Mouse (Mus musculus): ENCODE data around the gene H2al1h. TPM values are rescaled to one million over a fixed set of nuclear protein-coding genes. Genes with fewer than 3 reads are reported as not detected.
"Not testable (repeated sequence)": the region's sequence is repeated elsewhere in the genome, so short reads cannot be mapped to it uniquely, and the experiment has no call there.

H2al1h gene
- not detected for total RNA-seq (2018; cell fraction: chromatin; rRNA removed)
- not detected for total RNA-seq (2018; cell fraction: cytosol; rRNA removed)
- total RNA-seq (2018; cell fraction: nucleus; rRNA removed): not detected
- not detected in 3 replicates for polyA plus RNA-seq (2018)

GRCm38 (mm10) chrX:11321192-11321591 is at the start of gene H2al1h:
H2al1h (plus strand) TSS chrX:11321492.
- not testable (repeated sequence) for H3K36me3 ChIP-seq (ENCODE audit: inconsistent target); H3K4me3 ChIP-seq (ENCODE audit: inconsistent target); H3K79me2 ChIP-seq (ENCODE audit: inconsistent target); H3K27ac ChIP-seq
- WGBS (ENCODE audit: missing documents): no CpG with 5 or more reads among the region's 6 CpGs

- H3K36me3 ChIP-seq (ENCODE audit: inconsistent target): no peaks in the 10 kb centered on the region
- no peaks in the 10 kb centered on the region for H3K79me2 ChIP-seq (ENCODE audit: inconsistent target)
- H3K4me3 ChIP-seq (ENCODE audit: inconsistent target): no peak overlapping the region
- WGBS (ENCODE audit: missing documents): 87% methylated on average over 3 of the region's 3 CpGs
- no peak overlapping the region for H3K27ac ChIP-seq
These were observed 48.1 kb upstream of the H2al1h start for GRCm38 (mm10) chrX:11273190-11273589.

- Histone ChIP-seq H3K27ac (no peak overlapping the region), H3K4me3 (ENCODE audit: inconsistent target) (no peak overlapping the region), H3K79me2 (ENCODE audit: inconsistent target) (no peaks in the 10 kb centered on the region), H3K36me3 (ENCODE audit: inconsistent target) (no peaks in the 10 kb centered on the region)
- 93% methylated on average over 6 of the region's 6 CpGs for WGBS (ENCODE audit: missing documents)
These were observed 44.2 kb upstream of the H2al1h start for GRCm38 (mm10) chrX:11277083-11277482.

GRCm38 (mm10) chrX:11280741-11281140 is 40.6 kb upstream of the H2al1h start:
- Histone ChIP-seq H3K79me2 (ENCODE audit: inconsistent target) (no peaks in the 10 kb centered on the region), H3K4me3 (ENCODE audit: inconsistent target) (no peak overlapping the region), H3K27ac (no peak overlapping the region), H3K36me3 (ENCODE audit: inconsistent target) (no peaks in the 10 kb centered on the region)
- WGBS (ENCODE audit: missing documents): 82% methylated on average over 2 of the region's 2 CpGs

GRCm38 (mm10) chrX:11288306-11288882 is 32.9 kb upstream of the H2al1h start:
- no peaks in the 10 kb centered on the region for H3K79me2 ChIP-seq (ENCODE audit: inconsistent target)
- no peak overlapping the region for H3K27ac ChIP-seq
- H3K36me3 ChIP-seq (ENCODE audit: inconsistent target): no peaks in the 10 kb centered on the region
- 88% methylated on average over 13 of the region's 14 CpGs for WGBS (ENCODE audit: missing documents)
- no peak overlapping the region for H3K4me3 ChIP-seq (ENCODE audit: inconsistent target)

GRCm38 (mm10) chrX:11289244-11289643 is 32.0 kb upstream of the H2al1h start:
- WGBS (ENCODE audit: missing documents): 59% methylated on average over 4 of the region's 4 CpGs
- Histone ChIP-seq H3K79me2 (ENCODE audit: inconsistent target) (no peaks in the 10 kb centered on the region), H3K36me3 (ENCODE audit: inconsistent target) (no peaks in the 10 kb centered on the region)

GRCm38 (mm10) chrX:11298957-11299356 is 22.3 kb upstream of the H2al1h start, which contains the start of gene H2al1a:
H2al1a (plus strand) TSS chrX:11299257.
- no CpG with 5 or more reads among the region's 3 CpGs for WGBS (ENCODE audit: missing documents)
- not testable (repeated sequence) for H3K27ac ChIP-seq; H3K4me3 ChIP-seq (ENCODE audit: inconsistent target); H3K36me3 ChIP-seq (ENCODE audit: inconsistent target); H3K79me2 ChIP-seq (ENCODE audit: inconsistent target)

More at GRCm38 (mm10) chrX:11289244-11289643, 32.0 kb upstream of the H2al1h start:
- Histone ChIP-seq H3K4me3 (ENCODE audit: inconsistent target) (no peak overlapping the region), H3K27ac (no peak overlapping the region)

GRCm38 (mm10) chrX:11302132-11302531 is 19.2 kb upstream of the H2al1h start, which contains the start of gene H2al1b:
H2al1b (plus strand) TSS chrX:11302432.
- not testable (repeated sequence) for H3K27ac ChIP-seq; H3K36me3 ChIP-seq (ENCODE audit: inconsistent target); H3K79me2 ChIP-seq (ENCODE audit: inconsistent target); H3K4me3 ChIP-seq (ENCODE audit: inconsistent target)
- WGBS (ENCODE audit: missing documents): no CpG with 5 or more reads among the region's 3 CpGs

GRCm38 (mm10) chrX:11305355-11305754 is 15.9 kb upstream of the H2al1h start, which contains the start of gene H2al1c:
H2al1c (plus strand) TSS chrX:11305655.
- H3K27ac ChIP-seq; H3K79me2 ChIP-seq (ENCODE audit: inconsistent target); H3K36me3 ChIP-seq (ENCODE audit: inconsistent target); H3K4me3 ChIP-seq (ENCODE audit: inconsistent target): not testable (repeated sequence)
- no CpG with 5 or more reads among the region's 6 CpGs for WGBS (ENCODE audit: missing documents)

GRCm38 (mm10) chrX:11308524-11308923 is 12.8 kb upstream of the H2al1h start, which contains the start of gene H2al1d:
H2al1d (plus strand) TSS chrX:11308824.
- H3K36me3 ChIP-seq (ENCODE audit: inconsistent target); H3K79me2 ChIP-seq (ENCODE audit: inconsistent target); H3K4me3 ChIP-seq (ENCODE audit: inconsistent target); H3K27ac ChIP-seq: not testable (repeated sequence)
- WGBS (ENCODE audit: missing documents): no CpG with 5 or more reads among the region's 6 CpGs

- not testable (repeated sequence) for H3K79me2 ChIP-seq (ENCODE audit: inconsistent target); H3K36me3 ChIP-seq (ENCODE audit: inconsistent target); H3K27ac ChIP-seq; H3K4me3 ChIP-seq (ENCODE audit: inconsistent target)
- WGBS (ENCODE audit: missing documents): no CpG with 5 or more reads among the region's 3 CpGs
These were observed 9.7 kb upstream of the H2al1h start, which contains the start of gene H2al1e for GRCm38 (mm10) chrX:11311634-11312033. H2al1e (plus strand) TSS chrX:11311934.

- not testable (repeated sequence) for H3K4me3 ChIP-seq (ENCODE audit: inconsistent target); H3K36me3 ChIP-seq (ENCODE audit: inconsistent target); H3K79me2 ChIP-seq (ENCODE audit: inconsistent target); H3K27ac ChIP-seq
- no CpG with 5 or more reads among the region's 6 CpGs for WGBS (ENCODE audit: missing documents)
These were observed 6.4 kb upstream of the H2al1h start, which contains the start of gene H2al1f for GRCm38 (mm10) chrX:11314858-11315257. H2al1f (plus strand) TSS chrX:11315158.

- H3K4me3 ChIP-seq (ENCODE audit: inconsistent target); H3K79me2 ChIP-seq (ENCODE audit: inconsistent target); H3K36me3 ChIP-seq (ENCODE audit: inconsistent target); H3K27ac ChIP-seq: not testable (repeated sequence)
- WGBS (ENCODE audit: missing documents): no CpG with 5 or more reads among the region's 3 CpGs
These were observed 3.3 kb upstream of the H2al1h start, which contains the start of gene H2al1g for GRCm38 (mm10) chrX:11317956-11318355. H2al1g (plus strand) TSS chrX:11318256.

- H3K27ac ChIP-seq; H3K36me3 ChIP-seq (ENCODE audit: inconsistent target); H3K79me2 ChIP-seq (ENCODE audit: inconsistent target); H3K4me3 ChIP-seq (ENCODE audit: inconsistent target): not testable (repeated sequence)
- WGBS (ENCODE audit: missing documents): no CpG with 5 or more reads among the region's 5 CpGs
These were observed 3.1 kb downstream of the H2al1h start, which contains the start of gene H2al1i for GRCm38 (mm10) chrX:11324359-11324758. H2al1i (plus strand) TSS chrX:11324659.

- H3K4me3 ChIP-seq (ENCODE audit: inconsistent target); H3K27ac ChIP-seq; H3K36me3 ChIP-seq (ENCODE audit: inconsistent target); H3K79me2 ChIP-seq (ENCODE audit: inconsistent target): not testable (repeated sequence)
- WGBS (ENCODE audit: missing documents): 95% methylated on average over 2 of the region's 2 CpGs
These were observed 6.2 kb downstream of the H2al1h start, which contains the start of gene H2al1j for GRCm38 (mm10) chrX:11327522-11327921. H2al1j (plus strand) TSS chrX:11327822.

Data from macrophage (primary cell).